Mouse (Mus musculus) CH12.LX (cell line): ENCODE measurements around the gene Tsga13. TPM values are rescaled to one million over a fixed set of nuclear protein-coding genes. Genes with fewer than 3 reads are reported as not detected.

ENCODE experiments used
- DNase-seq: peaks from one replicate; pipeline ENCODE4 v3.0.0-alpha.2; 2013; ENCODE audit errors: extremely low read depth
- H3K27ac ChIP-seq: 2 replicates; pipeline ENCODE4 v1.5.1; 2012; ENCODE audit warnings: low read depth, mild to moderate bottlenecking, control low read depth, moderate library complexity; ENCODE audit not compliant: insufficient read depth
- H3K27me3 ChIP-seq: replicated peaks from 2 replicates; pipeline ENCODE3; 2012; ENCODE audit warnings: inconsistent platforms
- H3K36me3 ChIP-seq, 2 experiments: replicated peaks in 1 of 2; 2 replicates each; pipeline versions ENCODE3 to v1.6.1; 2012; ENCODE audit warnings: inconsistent platforms in 1 of 2, low read length in 1 of 2, mild to moderate bottlenecking in 1 of 2, mixed read lengths in 1 of 2, moderate library complexity in 1 of 2; ENCODE audit not compliant: control insufficient read depth in 1 of 2, insufficient read depth in 1 of 2
- H3K4me1 ChIP-seq, 2 experiments: 2 replicates each; pipeline ENCODE4 v1.6.1; 2012; ENCODE audit warnings: inconsistent platforms in 1 of 2, moderate library complexity in 1 of 2; ENCODE audit not compliant: insufficient read depth in 2 of 2, control insufficient read depth in 1 of 2
- H3K4me2 ChIP-seq: 2 replicates; pipeline ENCODE4 v1.6.1; 2012; ENCODE audit warnings: low read depth, mild to moderate bottlenecking, control low read depth; ENCODE audit not compliant: poor library complexity, insufficient read depth, severe bottlenecking
- H3K4me3 ChIP-seq, 3 experiments: fragments of 150-350 bp in 1 of 3; sonication (generic) in 1 of 3; replicated peaks in 1 of 3; 2 replicates each; pipeline versions ENCODE3 to v1.5.1; 2011 to 2012; ENCODE audit warnings: low read depth in 2 of 3, low read length in 2 of 3, mild to moderate bottlenecking in 2 of 3, moderate library complexity in 2 of 3, control low read depth in 1 of 3, improper control_type of control experiment in 1 of 3, inconsistent platforms in 1 of 3, mixed read lengths in 1 of 3; ENCODE audit not compliant: poor library complexity in 1 of 3
- H3K79me2 ChIP-seq: replicated peaks from 2 replicates; pipeline ENCODE4 v1.6.1; 2012; ENCODE audit warnings: mild to moderate bottlenecking, moderate library complexity; ENCODE audit not compliant: control insufficient read depth, poor library complexity, insufficient read depth, severe bottlenecking; ENCODE audit errors: extremely low read depth
- H3K9ac ChIP-seq: 2 replicates; pipeline ENCODE4 v1.6.1; 2012; ENCODE audit warnings: low read depth, mild to moderate bottlenecking, control low read depth, moderate library complexity; ENCODE audit not compliant: insufficient read depth
- H3K9me3 ChIP-seq: replicated peaks from 2 replicates; pipeline ENCODE3; 2012; ENCODE audit warnings: low read length, inconsistent platforms, mixed read lengths
- CHD1 ChIP-seq: IDR thresholded peaks from 2 replicates; pipeline ENCODE4 v1.6.1; 2012; ENCODE audit warnings: low read depth, low read length, improper control_type of control experiment, inconsistent platforms
- CTCF ChIP-seq, 2 experiments: IDR thresholded peaks in 1 of 2; conservative IDR thresholded peaks in 1 of 2; 2 replicates each; pipeline ENCODE4 v1.5.1; 2011 to 2012; ENCODE audit warnings: low read depth in 2 of 2, low read length in 2 of 2, improper control_type of control experiment in 1 of 2, inconsistent platforms in 1 of 2, mild to moderate bottlenecking in 1 of 2, moderate library complexity in 1 of 2
- ELF1 ChIP-seq: IDR thresholded peaks from 2 replicates; pipeline ENCODE4 v1.6.1; 2014; ENCODE audit warnings: low read depth, mild to moderate bottlenecking, inconsistent platforms, low read length, improper control_type of control experiment
- EP300 ChIP-seq: IDR thresholded peaks from 2 replicates; pipeline ENCODE4 v1.6.1; 2011; ENCODE audit warnings: low read length, improper control_type of control experiment
- HCFC1 ChIP-seq: IDR thresholded peaks from 2 replicates; pipeline ENCODE4 v1.6.1; 2012; ENCODE audit warnings: low read depth, mild to moderate bottlenecking, inconsistent platforms, low read length, improper control_type of control experiment
- JUN ChIP-seq: IDR thresholded peaks from 2 replicates; pipeline ENCODE4 v1.6.1; 2011; ENCODE audit warnings: low read depth, mild to moderate bottlenecking, low read length, improper control_type of control experiment, moderate library complexity; ENCODE audit not compliant: insufficient read depth
- MAFK ChIP-seq: IDR thresholded peaks from 2 replicates; pipeline ENCODE4 v1.6.1; 2011; ENCODE audit warnings: low read length, improper control_type of control experiment; ENCODE audit not compliant: insufficient replicate concordance
- MAX ChIP-seq: IDR thresholded peaks from 2 replicates; pipeline ENCODE4 v1.6.1; 2011; ENCODE audit warnings: low read length, improper control_type of control experiment
- MEF2A ChIP-seq: IDR thresholded peaks from 2 replicates; pipeline ENCODE4 v1.6.1; 2014; ENCODE audit warnings: low read depth, mild to moderate bottlenecking, inconsistent platforms, low read length, improper control_type of control experiment, borderline replicate concordance
- MXI1 ChIP-seq: IDR thresholded peaks from 2 replicates; pipeline ENCODE4 v1.6.1; 2011; ENCODE audit warnings: mild to moderate bottlenecking, low read depth, low read length, improper control_type of control experiment
- MYC ChIP-seq: IDR thresholded peaks from 2 replicates; pipeline ENCODE4 v1.6.1; 2011; ENCODE audit warnings: low read depth, mild to moderate bottlenecking, improper control_type of control experiment, low read length
- NELFE ChIP-seq: IDR thresholded peaks from 2 replicates; pipeline ENCODE4 v1.6.1; 2011; ENCODE audit warnings: low read depth, low read length, improper control_type of control experiment
- POLR2A ChIP-seq: IDR thresholded peaks from 2 replicates; pipeline ENCODE4 v1.6.1; 2011; ENCODE audit warnings: low read depth, mild to moderate bottlenecking, improper control_type of control experiment, low read length
- POLR2AphosphoS2 ChIP-seq: IDR thresholded peaks from 2 replicates; pipeline ENCODE4 v1.6.1; 2011; ENCODE audit warnings: low read depth, low read length, improper control_type of control experiment
- RCOR1 ChIP-seq: conservative IDR thresholded peaks from 2 replicates; pipeline ENCODE4 v1.6.1; 2012; ENCODE audit warnings: low read depth, mild to moderate bottlenecking, inconsistent platforms, low read length, improper control_type of control experiment
- USF1 ChIP-seq: IDR thresholded peaks from 2 replicates; pipeline ENCODE4 v1.6.1; 2014; ENCODE audit warnings: low read depth, mild to moderate bottlenecking, inconsistent platforms, low read length, improper control_type of control experiment
- ZC3H11A ChIP-seq: IDR thresholded peaks from 2 replicates; pipeline ENCODE4 v1.6.1; 2012; ENCODE audit warnings: low read depth, mild to moderate bottlenecking, inconsistent platforms, low read length, improper control_type of control experiment
- ZMIZ1 ChIP-seq: IDR thresholded peaks from 2 replicates; pipeline ENCODE4 v1.6.1; 2012; ENCODE audit warnings: low read depth, mild to moderate bottlenecking, inconsistent platforms, low read length, improper control_type of control experiment
- dilution Hi-C: fragments of 300-500 bp; cut with MboI; formaldehyde crosslinking; loops from 2 replicates; pipeline ENCODE4 v1.14.3; 2020; ENCODE audit warnings: low sequenced_read_pairs; ENCODE audit not compliant: extremely low pct_unique_long_range_greater_than_20kb, extremely low pct_ligation_motif_present
- in situ Hi-C: fragments of 300-500 bp; cut with MboI; formaldehyde crosslinking; loops from 3 replicates; pipeline ENCODE4 v1.14.3; 2019; ENCODE audit warnings: low sequenced_read_pairs, low pct_ligation_motif_present, low pct_unique_long_range_greater_than_20kb, mixed read lengths
- polyA plus RNA-seq: library from polyadenylated mRNA; unstranded; fragments of >175 nt; gene quantifications from 2 replicates; pipeline ENCODE4 v1.2.1, GENCODE M21; 2012; ENCODE audit warnings: low read depth; ENCODE audit not compliant: insufficient read length
- total RNA-seq, 2 experiments: library from RNA; depleted of rRNA; stranded (reverse); fragments of 300-350 nt in 1 of 2; fragments of >200 nt in 1 of 2; gene quantifications; 2 replicates each; pipeline ENCODE4 v1.2.3; 2012 to 2014

Gene Tsga13
- total and polyA plus RNA-seq, 3 experiments = not detected

DNA sequence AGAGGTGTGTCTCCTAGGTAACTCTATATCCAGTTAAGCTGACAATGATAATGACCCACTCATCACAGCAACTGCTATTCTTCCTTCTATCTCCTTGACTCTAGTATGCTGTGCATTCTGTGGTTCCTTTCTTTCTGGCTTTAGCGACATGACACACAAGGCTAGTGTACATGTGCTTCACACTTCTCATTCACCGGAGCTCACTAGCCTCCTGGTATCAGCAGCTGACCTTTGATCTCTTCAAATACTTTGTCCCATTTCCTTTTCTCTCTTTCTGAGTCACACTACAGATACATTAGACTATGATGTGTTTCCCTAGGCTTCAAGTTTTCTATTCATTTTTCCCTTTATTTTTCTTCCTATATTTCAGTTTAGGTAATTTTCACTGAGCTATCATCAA is 60.2 kb downstream of the Tsga13 start:
- H3K4me2 ChIP-seq = no peak overlapping the region
- H3K9ac ChIP-seq = no peak overlapping the region
- H3K36me3 ChIP-seq = peaks cover 0 to 30% of the 10 kb centered on the region in 2 experiments
- H3K27me3 ChIP-seq = no peaks in the 10 kb centered on the region
- TF ChIP-seq MEF2A (no peak), USF1 (no peak), ZC3H11A (no peak), POLR2A (no peak), ZMIZ1 (no peak), MXI1 (no peak), MYC (no peak), MAFK (no peak), NELFE (no peak), CHD1 (no peak)
- no peaks in the 10 kb centered on the region for H3K79me2 ChIP-seq
- peaks cover 0 to 11% of the 10 kb centered on the region in 2 experiments; a peak in 2 of 4 replicates for H3K4me1 ChIP-seq
- no peak overlapping the region for H3K27ac ChIP-seq
- dilution Hi-C loops (no loop called here), in situ Hi-C loops (no loop called here)
- peaks cover 3% of the 10 kb centered on the region for H3K9me3 ChIP-seq
- H3K4me3 ChIP-seq = no peak overlapping the region
- DNase-seq = no peak

DNA sequence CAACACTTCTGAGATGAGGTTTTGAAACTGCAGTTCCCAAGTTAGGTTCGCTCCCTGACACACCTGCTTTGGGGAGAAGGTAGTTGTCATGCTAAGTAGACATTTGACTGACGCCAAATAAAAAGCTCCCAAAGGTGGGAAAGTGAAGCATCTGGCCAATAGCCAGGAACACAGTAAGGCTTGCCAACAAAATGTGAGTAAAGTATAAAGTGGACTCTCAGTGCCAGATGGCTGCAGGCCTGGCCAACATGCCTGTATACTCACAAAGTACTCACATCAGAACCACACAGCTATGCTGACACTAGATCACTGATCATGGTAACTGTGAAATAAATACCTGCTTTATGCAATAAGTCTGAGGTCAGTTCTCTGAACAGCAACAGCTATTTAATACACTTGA is 65.6 kb downstream of the Tsga13 start:
- no peaks in the 10 kb centered on the region for H3K27me3 ChIP-seq
- DNase-seq = no peak
- TF ChIP-seq HCFC1 (no peak), CTCF (conservative IDR thresholded peaks at IDR 0.05 in 1 of 2, IDR thresholded peaks at IDR 0.05 in 1 of 2; ENCODE audit: low read depth in 2 of 2, low read length in 2 of 2) (no peak), ELF1 (no peak), JUN (no peak), ZC3H11A (no peak), MYC (no peak), EP300 (no peak), POLR2AphosphoS2 (no peak), RCOR1 (no peak), MAX (no peak)
- no peak overlapping the region for H3K4me2 ChIP-seq
- no peak overlapping the region for H3K27ac ChIP-seq
- in situ Hi-C loops = no loop called here
- H3K9me3 ChIP-seq = no peaks in the 10 kb centered on the region
- peaks cover 0 to 13% of the 10 kb centered on the region in 2 experiments for H3K36me3 ChIP-seq
- no peaks in the 10 kb centered on the region for H3K79me2 ChIP-seq
- dilution Hi-C loops = no loop called here
- H3K4me3 ChIP-seq = no peak overlapping the region
- H3K9ac ChIP-seq = no peak overlapping the region
- no peaks in the 10 kb centered on the region for H3K4me1 ChIP-seq

Other genes starting within 250 kb of the Tsga13 start
- 4.2 and 4.5 TPM in 2 replicates for gene Cep41, start 221.8 kb downstream of the Tsga13 start, total RNA-seq (2012; rRNA removed)
- gene Cep41, start 221.8 kb downstream of the Tsga13 start, total RNA-seq (2014; rRNA removed) = 9.0 and 11.4 TPM in 2 replicates
- gene Cep41, start 221.8 kb downstream of the Tsga13 start, polyA plus RNA-seq = 7.1 and 8.7 TPM in 2 replicates
- 0.08 and 0.13 TPM in 2 replicates for gene Mest, start 192.0 kb downstream of the Tsga13 start, total RNA-seq (2012; rRNA removed)
- gene Mest, start 192.0 kb downstream of the Tsga13 start, total RNA-seq (2014; rRNA removed) = not detected in 2 replicates
- gene Mest, start 192.0 kb downstream of the Tsga13 start, polyA plus RNA-seq = 0.42 TPM in 1 of 2 replicates, not detected in the other
- gene Copg2, start 18.8 kb downstream of the Tsga13 start, total RNA-seq (2012; rRNA removed) = 22.8 and 28.9 TPM in 2 replicates
- 42.8 and 43.7 TPM in 2 replicates for gene Copg2, start 18.8 kb downstream of the Tsga13 start, total RNA-seq (2014; rRNA removed)
- 23.3 and 24.8 TPM in 2 replicates for gene Copg2, start 18.8 kb downstream of the Tsga13 start, polyA plus RNA-seq
- gene Klf14, start 43.5 kb upstream of the Tsga13 start, total RNA-seq (2012; rRNA removed) = not detected in 2 replicates
- not detected in 2 replicates for gene Klf14, start 43.5 kb upstream of the Tsga13 start, total RNA-seq (2014; rRNA removed)
- not detected in 2 replicates for gene Klf14, start 43.5 kb upstream of the Tsga13 start, polyA plus RNA-seq